Mouse (Mus musculus) liver, embryonic 13.5 days (tissue): ENCODE data around the gene Hivep3. TPM values are rescaled to one million over a fixed set of nuclear protein-coding genes. Genes with fewer than 3 reads are reported as not detected.

Experiments used
- ATAC-seq: fragments of 200-750 bp; cut with Nextera tagmentation; 2 replicates; pipeline ENCODE4 v1.8.0; 2017; ENCODE audit warnings: low read depth, mild to moderate bottlenecking, moderate number of reproducible peaks, moderate library complexity
- DNase-seq: peaks from one replicate; pipeline ENCODE4 v3.0.0; 2022
- H3K27ac ChIP-seq: fragments of 300-500 bp; sonication (generic); 2 replicates; pipeline ENCODE4 v1.5.1; 2015; ENCODE audit warnings: moderate library complexity, mild to moderate bottlenecking, inconsistent platforms
- H3K27me3 ChIP-seq: fragments of 300-500 bp; sonication (generic); 2 replicates; pipeline ENCODE4 v1.6.1; 2015; ENCODE audit warnings: mild to moderate bottlenecking, inconsistent platforms
- H3K36me3 ChIP-seq: fragments of 300-500 bp; sonication (generic); 2 replicates; pipeline ENCODE4 v1.6.1; 2015; ENCODE audit warnings: mild to moderate bottlenecking, inconsistent platforms
- H3K4me1 ChIP-seq: fragments of 300-500 bp; sonication (generic); replicated peaks from 2 replicates; pipeline ENCODE4 v1.6.1; 2015; ENCODE audit warnings: inconsistent platforms
- H3K4me2 ChIP-seq: fragments of 300-500 bp; sonication (generic); 2 replicates; pipeline ENCODE4 v1.6.1; 2015; ENCODE audit warnings: inconsistent platforms, mild to moderate bottlenecking, moderate library complexity
- H3K4me3 ChIP-seq: fragments of 300-500 bp; sonication (generic); replicated peaks from 2 replicates; pipeline ENCODE4 v1.5.1; 2015; ENCODE audit warnings: mild to moderate bottlenecking, inconsistent platforms
- H3K9ac ChIP-seq: fragments of 300-500 bp; sonication (generic); 2 replicates; pipeline ENCODE4 v1.6.1; 2015; ENCODE audit warnings: mild to moderate bottlenecking, inconsistent platforms
- H3K9me3 ChIP-seq: fragments of 300-500 bp; sonication (generic); replicated peaks from 2 replicates; pipeline ENCODE4 v1.6.1; 2016; ENCODE audit warnings: inconsistent platforms
- WGBS: fragments of 180-500 bp; shearing (Covaris S2); methylation state at CpG from one replicate; pipeline ENCODE4 v1.1.7; 2015; ENCODE audit not compliant: insufficient replicate concordance; 5-methylcytosine and 5-hydroxymethylcytosine counted together
- polyA plus RNA-seq: library from polyadenylated mRNA; unstranded; fragments of >200 nt; fragmentation: Nextera tagmentation; extraction: Ambion mirVana; gene quantifications from 2 replicates; pipeline ENCODE4 v1.2.1, GENCODE M21; 2015

Gene Hivep3
- polyA plus RNA-seq, 1 experiment from 2014 or later, result 2.1 TPM

DNA sequence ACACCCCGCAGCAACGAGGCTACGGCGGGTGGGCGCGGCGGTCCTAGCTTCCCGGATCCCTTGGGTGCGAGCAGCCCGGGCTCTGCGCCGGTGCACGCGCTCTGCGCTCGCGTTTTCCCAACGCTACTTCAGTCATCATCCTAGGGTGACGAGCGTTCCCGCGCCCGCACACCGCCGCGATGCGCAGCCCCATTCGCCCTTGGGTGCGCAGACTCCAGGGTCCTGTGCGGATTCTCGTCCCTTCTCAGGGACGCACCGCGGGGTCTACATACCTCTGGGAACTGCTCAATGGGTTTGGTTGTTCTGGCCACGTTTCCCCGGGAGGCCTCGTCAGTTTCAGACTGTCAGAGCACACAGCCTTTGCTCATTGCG is 299.4 kb downstream of the Hivep3 start:
- Histone ChIP-seq H3K4me1 (no peaks in the 10 kb centered on the region), H3K27ac (no peak overlapping the region), H3K36me3 (no peaks in the 10 kb centered on the region), H3K4me2 (peak overlapping the region; percentile 67), H3K27me3 (peaks cover 55% of the 10 kb centered on the region), H3K4me3 (peak overlapping the region; percentile 50), H3K9ac (no peak overlapping the region), H3K9me3 (no peaks in the 10 kb centered on the region)
- no peak for DNase-seq
- no peak for ATAC-seq
- WGBS, result under 1% methylated on average over 38 of the region's 38 CpGs

DNA sequence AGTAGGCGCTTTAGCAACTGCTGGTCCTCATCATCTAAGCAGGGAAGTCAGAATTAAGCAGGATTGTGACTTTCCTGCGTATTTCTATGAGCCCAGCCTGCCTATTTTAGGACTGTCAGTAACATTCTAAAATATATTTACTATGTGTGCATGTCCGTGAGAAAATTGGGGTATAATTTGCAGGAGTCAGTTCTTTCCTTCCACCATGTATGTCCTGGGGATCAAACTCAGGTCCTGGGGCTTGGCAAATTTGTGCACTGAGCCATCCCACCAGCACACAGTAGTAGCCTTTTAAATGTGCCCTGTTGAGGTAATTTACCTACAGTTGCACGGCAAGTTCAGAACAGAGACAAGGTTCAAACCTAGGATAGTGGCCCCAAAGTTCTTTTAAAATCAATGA is 302.7 kb downstream of the Hivep3 start:
- H3K4me3 ChIP-seq, result no peak overlapping the region
- no peaks in the 10 kb centered on the region for H3K36me3 ChIP-seq
- no peak overlapping the region for H3K27ac ChIP-seq
- H3K4me1 ChIP-seq, result no peaks in the 10 kb centered on the region
- H3K4me2 ChIP-seq, result no peak overlapping the region
- 64% methylated on average over 4 of the region's 4 CpGs for WGBS
- no peak overlapping the region for H3K9ac ChIP-seq
- H3K27me3 ChIP-seq, result peaks cover 47% of the 10 kb centered on the region
- no peak for ATAC-seq
- no peaks in the 10 kb centered on the region for H3K9me3 ChIP-seq
- no peak for DNase-seq

DNA sequence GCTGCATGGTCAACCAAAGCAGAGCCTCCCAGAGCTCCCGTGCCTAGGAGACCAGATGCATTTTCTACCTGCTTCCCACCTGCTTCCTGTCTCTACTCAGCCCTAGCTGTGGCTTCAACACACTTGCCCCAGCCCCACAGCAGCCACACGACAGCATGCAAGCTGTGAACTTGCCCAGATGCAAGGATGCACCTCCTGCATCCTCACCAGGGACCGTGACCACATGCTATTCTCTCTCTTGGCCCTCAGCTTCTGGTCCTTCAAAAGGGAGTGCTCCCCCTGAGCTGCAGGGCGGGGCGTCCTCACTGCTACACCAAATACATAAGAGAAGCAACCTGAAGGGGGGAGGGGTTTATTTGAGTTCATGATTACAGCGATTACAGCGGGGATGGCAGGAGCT is 303.4 kb downstream of the Hivep3 start:
- H3K9ac ChIP-seq, result no peak overlapping the region
- no peaks in the 10 kb centered on the region for H3K9me3 ChIP-seq
- WGBS, result 33% methylated on average over 7 of the region's 7 CpGs

DNA sequence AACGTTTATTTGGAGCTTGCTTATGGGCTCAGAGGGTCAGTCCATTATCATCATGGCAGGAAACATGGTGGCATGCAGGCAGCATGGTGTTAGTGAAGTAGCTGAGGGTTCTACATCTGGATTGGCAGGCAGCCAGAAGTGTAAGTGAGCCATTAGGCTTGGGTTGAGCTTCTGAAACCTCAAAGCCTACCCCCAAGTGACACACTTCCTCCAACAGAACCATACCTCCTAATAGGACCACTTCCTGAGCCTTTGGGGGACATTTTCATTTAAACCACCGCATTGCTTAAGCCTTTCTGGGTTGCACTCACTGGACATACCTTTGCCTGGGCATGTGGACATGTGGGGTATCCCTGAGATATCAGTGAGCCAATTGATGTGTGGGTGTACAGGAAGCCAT is 307.9 kb downstream of the Hivep3 start:
- 40% methylated on average over 2 of the region's 2 CpGs for WGBS
- ATAC-seq, result no peak

More for the DNA sequence above, 303.4 kb downstream of the Hivep3 start:
- Histone ChIP-seq H3K27me3 (peaks cover 39% of the 10 kb centered on the region), H3K36me3 (no peaks in the 10 kb centered on the region), H3K27ac (no peak overlapping the region), H3K4me3 (no peak overlapping the region), H3K4me2 (no peak overlapping the region), H3K4me1 (no peaks in the 10 kb centered on the region)
- ATAC-seq (no peak), DNase-seq (no peak)

DNA sequence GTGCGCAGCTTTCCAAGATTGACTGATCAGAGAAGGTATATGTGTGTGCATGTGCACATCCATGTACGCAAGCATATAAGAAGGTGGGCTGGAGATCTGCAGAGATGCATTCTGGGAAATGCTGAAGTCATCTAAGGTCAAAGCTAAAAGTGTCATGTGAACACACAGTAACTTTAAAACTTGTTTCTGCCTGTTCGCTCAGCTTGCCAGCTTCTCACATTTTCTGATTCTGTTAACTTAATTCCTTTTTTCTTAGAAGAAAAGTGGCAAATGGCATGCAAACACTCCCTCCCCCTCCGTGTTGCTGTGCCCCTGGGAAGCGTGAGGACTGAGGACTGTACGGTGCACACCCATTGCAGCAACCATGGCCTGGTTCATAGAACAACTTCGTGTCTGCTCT is 308.9 kb downstream of the Hivep3 start:
- H3K27ac ChIP-seq, result no peak overlapping the region
- H3K9ac ChIP-seq, result no peak overlapping the region
- no peak overlapping the region for H3K4me3 ChIP-seq
- no peaks in the 10 kb centered on the region for H3K36me3 ChIP-seq
- no peak overlapping the region for H3K4me2 ChIP-seq
- ATAC-seq (no peak), DNase-seq (no peak)
- no peaks in the 10 kb centered on the region for H3K27me3 ChIP-seq
- WGBS, result 70% methylated on average over 7 of the region's 7 CpGs
- H3K4me1 ChIP-seq, result no peaks in the 10 kb centered on the region
- H3K9me3 ChIP-seq, result no peaks in the 10 kb centered on the region

More for the DNA sequence above, 307.9 kb downstream of the Hivep3 start:
- H3K9ac ChIP-seq, result no peak overlapping the region
- no peak for DNase-seq
- no peak overlapping the region for H3K4me2 ChIP-seq
- no peaks in the 10 kb centered on the region for H3K9me3 ChIP-seq
- no peak overlapping the region for H3K4me3 ChIP-seq
- H3K4me1 ChIP-seq, result no peaks in the 10 kb centered on the region
- H3K36me3 ChIP-seq, result no peaks in the 10 kb centered on the region
- no peaks in the 10 kb centered on the region for H3K27me3 ChIP-seq
- H3K27ac ChIP-seq, result no peak overlapping the region

DNA sequence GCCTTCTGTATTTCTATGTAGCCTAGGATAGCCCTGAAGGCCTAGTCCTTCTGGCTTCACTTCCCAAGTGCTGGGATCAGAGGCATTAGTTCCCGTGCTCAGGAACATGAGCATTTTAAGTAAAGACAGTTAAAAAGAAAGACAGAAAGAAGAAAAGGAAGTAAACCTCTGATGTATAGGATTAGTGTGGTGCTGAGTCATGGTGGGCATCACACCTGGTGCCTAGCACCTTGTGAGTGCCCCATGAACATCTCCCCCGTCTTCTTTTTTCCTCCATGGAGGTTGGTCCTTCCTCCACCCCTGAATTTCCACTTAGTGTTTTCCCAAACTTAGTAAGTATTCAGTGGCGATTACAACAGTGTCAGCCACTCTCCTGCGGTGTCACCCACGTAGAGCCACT is 311.0 kb downstream of the Hivep3 start:
- no peaks in the 10 kb centered on the region for H3K27me3 ChIP-seq
- no peaks in the 10 kb centered on the region for H3K4me1 ChIP-seq
- H3K9me3 ChIP-seq, result no peaks in the 10 kb centered on the region
- no peak overlapping the region for H3K4me2 ChIP-seq
- DNase-seq (no peak), ATAC-seq (no peak)
- 66% methylated on average over 5 of the region's 5 CpGs for WGBS
- H3K9ac ChIP-seq, result no peak overlapping the region
- H3K27ac ChIP-seq, result no peak overlapping the region
- no peak overlapping the region for H3K4me3 ChIP-seq
- H3K36me3 ChIP-seq, result no peaks in the 10 kb centered on the region

DNA sequence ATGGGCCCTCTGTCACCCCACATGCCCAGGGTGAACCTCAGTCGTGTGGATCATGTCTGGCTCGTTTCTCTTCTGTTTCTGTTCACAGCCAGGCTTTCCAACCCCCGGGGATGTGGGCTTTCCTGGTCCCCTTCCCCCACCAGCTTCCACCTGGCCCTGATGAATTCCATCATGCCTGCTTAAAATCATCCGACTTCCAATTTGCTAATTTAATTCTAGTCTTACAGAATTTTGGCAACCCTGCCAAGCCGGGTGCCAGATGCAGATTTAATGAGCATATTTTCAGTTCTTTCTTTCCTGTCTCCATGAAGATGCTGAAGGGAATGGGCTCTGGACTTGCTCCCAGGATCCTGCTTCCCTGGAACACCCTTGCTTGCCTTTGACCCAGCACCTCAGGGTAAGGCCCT is 311.6 kb downstream of the Hivep3 start:
- H3K4me3 ChIP-seq, result no peak overlapping the region

DNA sequence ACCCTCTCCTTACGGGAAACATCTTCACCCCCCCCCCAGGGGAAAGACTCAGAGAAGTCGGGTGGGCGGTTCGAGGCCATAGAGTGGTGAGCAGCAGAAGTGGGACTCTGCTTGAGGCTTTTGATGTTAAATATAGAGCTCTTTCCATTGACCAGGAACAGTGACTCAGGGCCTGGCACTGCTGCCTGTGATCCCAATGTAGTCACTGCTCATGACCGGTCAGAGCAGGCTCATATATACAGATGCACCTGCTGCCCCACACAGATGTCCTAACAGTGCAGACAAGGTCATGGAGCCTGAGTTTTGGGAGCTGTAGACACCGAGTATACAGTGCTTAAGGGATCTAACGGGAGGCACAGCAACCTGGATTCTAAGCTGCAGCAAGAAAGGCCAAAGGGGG is 312.3 kb downstream of the Hivep3 start:
- Histone ChIP-seq H3K4me2 (no peak overlapping the region), H3K4me3 (no peak overlapping the region), H3K36me3 (no peaks in the 10 kb centered on the region), H3K27ac (no peak overlapping the region), H3K27me3 (no peaks in the 10 kb centered on the region), H3K9me3 (no peaks in the 10 kb centered on the region), H3K9ac (no peak overlapping the region), H3K4me1 (no peaks in the 10 kb centered on the region)
- no peak for ATAC-seq
- 61% methylated on average over 7 of the region's 7 CpGs for WGBS
- no peak for DNase-seq

More for the DNA sequence above, 311.6 kb downstream of the Hivep3 start:
- no peak overlapping the region for H3K9ac ChIP-seq
- DNase-seq, result no peak
- H3K27me3 ChIP-seq, result no peaks in the 10 kb centered on the region
- H3K27ac ChIP-seq, result no peak overlapping the region
- no peak overlapping the region for H3K4me2 ChIP-seq
- H3K9me3 ChIP-seq, result no peaks in the 10 kb centered on the region
- ATAC-seq, result no peak
- no peaks in the 10 kb centered on the region for H3K36me3 ChIP-seq
- no peaks in the 10 kb centered on the region for H3K4me1 ChIP-seq
- WGBS, result 48% methylated on average over 5 of the region's 5 CpGs

DNA sequence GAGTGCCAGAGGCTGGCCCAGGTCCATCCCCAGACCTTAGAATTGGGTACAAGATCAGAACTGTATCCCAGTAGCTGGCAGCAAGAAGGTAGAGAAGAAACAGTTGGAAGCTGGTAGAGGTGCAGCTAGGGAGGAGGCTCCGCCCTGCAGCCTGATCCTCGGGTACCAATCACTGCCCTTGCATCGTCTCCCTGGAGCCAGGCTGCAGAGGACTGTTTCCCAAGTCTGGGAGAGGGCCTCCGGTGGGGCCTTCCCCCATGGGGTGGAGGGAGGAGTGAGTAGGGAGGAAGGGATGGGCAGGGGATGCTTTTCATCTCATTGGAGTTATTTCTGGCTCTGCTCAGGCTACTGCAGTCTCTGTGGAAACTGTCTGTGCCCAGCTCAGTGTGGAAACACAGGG is 313.5 kb downstream of the Hivep3 start:
- H3K9ac ChIP-seq, result no peak overlapping the region
- H3K27me3 ChIP-seq, result no peaks in the 10 kb centered on the region
- H3K4me1 ChIP-seq, result no peaks in the 10 kb centered on the region
- H3K27ac ChIP-seq, result no peak overlapping the region
- no peaks in the 10 kb centered on the region for H3K36me3 ChIP-seq
- 32% methylated on average over 4 of the region's 4 CpGs for WGBS
- ATAC-seq (no peak), DNase-seq (no peak)
- no peak overlapping the region for H3K4me2 ChIP-seq
- no peak overlapping the region for H3K4me3 ChIP-seq
- no peaks in the 10 kb centered on the region for H3K9me3 ChIP-seq

DNA sequence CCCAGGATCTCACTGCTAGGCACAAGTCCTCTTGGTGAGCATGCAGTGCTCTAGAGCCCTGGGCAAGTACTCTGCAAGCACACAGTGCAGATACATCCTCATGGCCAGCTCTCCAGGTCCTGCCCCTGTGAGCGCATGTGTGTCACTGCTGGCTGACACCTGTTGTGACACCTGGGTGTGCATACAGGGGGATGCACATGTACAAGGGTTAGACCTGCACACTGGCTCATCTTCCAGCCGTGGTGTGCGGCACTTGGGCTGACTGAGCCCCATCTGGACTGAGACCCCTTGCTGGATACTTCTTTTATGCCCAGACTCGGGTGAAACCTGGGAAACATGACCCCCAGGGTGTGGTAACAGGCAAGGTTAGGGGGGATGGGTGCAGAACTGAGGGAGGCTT is 314.7 kb downstream of the Hivep3 start:
- Histone ChIP-seq H3K36me3 (no peaks in the 10 kb centered on the region), H3K27ac (no peak overlapping the region), H3K4me1 (no peaks in the 10 kb centered on the region), H3K4me3 (no peak overlapping the region), H3K9me3 (no peaks in the 10 kb centered on the region), H3K9ac (no peak overlapping the region), H3K27me3 (no peaks in the 10 kb centered on the region), H3K4me2 (no peak overlapping the region)
- WGBS, result 61% methylated on average over 4 of the region's 4 CpGs
- ATAC-seq (no peak), DNase-seq (no peak)

DNA sequence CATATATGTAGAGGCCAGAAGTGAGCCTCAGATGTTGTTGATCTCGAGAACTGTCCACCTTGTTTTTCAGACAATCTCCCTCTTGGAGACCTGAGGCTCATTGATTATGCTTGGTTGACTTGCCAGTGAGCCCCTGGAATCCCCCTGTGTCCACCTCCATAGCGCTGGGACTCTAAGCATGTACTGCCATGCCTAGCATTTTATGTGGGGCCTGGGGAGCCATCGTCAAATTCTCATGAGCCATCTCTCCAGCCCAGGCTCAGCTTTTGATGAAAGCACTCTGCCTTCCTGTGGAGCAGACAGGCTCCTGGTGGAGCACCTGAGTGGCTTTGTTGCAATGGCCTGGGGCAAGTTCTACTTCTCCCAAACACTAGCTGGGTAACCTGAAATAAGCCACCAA is 316.3 kb downstream of the Hivep3 start:
- H3K9me3 ChIP-seq, result no peaks in the 10 kb centered on the region
- H3K27me3 ChIP-seq, result no peaks in the 10 kb centered on the region
- H3K9ac ChIP-seq, result no peak overlapping the region
- no peaks in the 10 kb centered on the region for H3K36me3 ChIP-seq
- H3K4me2 ChIP-seq, result no peak overlapping the region
- DNase-seq (no peak), ATAC-seq (no peak)
- WGBS, result 62% methylated on average over 3 of the region's 3 CpGs
- no peaks in the 10 kb centered on the region for H3K4me1 ChIP-seq
- H3K4me3 ChIP-seq, result no peak overlapping the region
- no peak overlapping the region for H3K27ac ChIP-seq

DNA sequence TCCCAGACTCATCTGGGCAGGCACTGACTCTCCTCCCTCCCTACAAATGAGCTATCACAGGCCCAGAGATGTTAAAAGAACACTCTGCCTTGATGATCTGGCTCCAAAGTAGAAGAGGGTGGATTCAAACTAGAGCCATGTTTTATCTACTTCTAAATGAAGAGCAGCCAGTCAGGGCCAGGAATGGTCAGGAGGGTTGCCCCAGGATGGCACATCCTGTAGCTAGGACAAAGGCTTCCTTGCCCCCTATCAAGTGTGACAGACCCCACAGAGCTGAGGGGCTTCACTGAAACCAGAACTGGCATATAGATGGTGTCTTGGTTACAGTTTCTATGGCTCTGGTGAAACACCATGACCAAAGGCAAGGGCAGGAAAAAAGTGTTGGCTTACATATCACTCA is 318.9 kb downstream of the Hivep3 start:
- no peak overlapping the region for H3K4me3 ChIP-seq
- no peaks in the 10 kb centered on the region for H3K4me1 ChIP-seq
- H3K4me2 ChIP-seq, result no peak overlapping the region
- no peak for DNase-seq
- H3K36me3 ChIP-seq, result no peaks in the 10 kb centered on the region
- H3K9me3 ChIP-seq, result no peaks in the 10 kb centered on the region
- no peak overlapping the region for H3K27ac ChIP-seq
- H3K27me3 ChIP-seq, result no peaks in the 10 kb centered on the region
- no peak overlapping the region for H3K9ac ChIP-seq
- no peak for ATAC-seq
